Mouse (Mus musculus) E14TG2a.4 (cell line): Measurements from ENCODE around the gene Sstr5.

ENCODE experiments used
- CTCF ChIP-seq: conservative IDR thresholded peaks from 2 replicates; pipeline ENCODE4 v1.5.1; 2014; ENCODE audit warnings: low read length
- NANOG ChIP-seq: IDR thresholded peaks from 2 replicates; pipeline ENCODE4 v1.6.1; 2014; ENCODE audit warnings: borderline replicate concordance, low read length, mixed read lengths
- POU5F1 ChIP-seq: IDR thresholded peaks from 2 replicates; pipeline ENCODE4 v1.6.1; 2014; ENCODE audit warnings: low read length, borderline replicate concordance

GRCm38 (mm10) chr17:25462236-25462875 lies 34.7 kb downstream of the Sstr5 start:
- TF ChIP-seq CTCF = no peak
- TF ChIP-seq POU5F1 = no peak
- no peak for TF ChIP-seq NANOG
